Mouse (Mus musculus) midbrain, embryonic 11.5 days (tissue): ENCODE data around the gene Fxyd5. TPM values are rescaled to one million over a fixed set of nuclear protein-coding genes. Genes with fewer than 3 reads are reported as not detected.

Source experiments
- ATAC-seq: fragments of 200-750 bp; cut with Nextera tagmentation; 2 replicates; pipeline ENCODE4 v1.8.0; 2017; ENCODE audit warnings: moderate TSS enrichment, moderate library complexity; ENCODE audit not compliant: low FRiP score
- DNase-seq: peaks from one replicate; pipeline ENCODE4 v3.0.0; 2015; ENCODE audit warnings: low spot score; ENCODE audit errors: missing footprints
- H3K27ac ChIP-seq: fragments of 300-500 bp; sonication (generic); 2 replicates; pipeline ENCODE4 v1.5.1; 2014; ENCODE audit warnings: low read depth, low read length
- H3K27me3 ChIP-seq: fragments of 300-500 bp; sonication (generic); 2 replicates; pipeline ENCODE4 v1.6.1; 2014; ENCODE audit warnings: mild to moderate bottlenecking, low read length, moderate library complexity, mixed read lengths; ENCODE audit not compliant: control insufficient read depth, insufficient read depth
- H3K36me3 ChIP-seq: fragments of 300-500 bp; sonication (generic); 2 replicates; pipeline ENCODE4 v1.6.1; 2014; ENCODE audit warnings: mild to moderate bottlenecking, low read length, moderate library complexity, mixed read lengths; ENCODE audit not compliant: control insufficient read depth, insufficient read depth
- H3K4me1 ChIP-seq: fragments of 300-500 bp; sonication (generic); 2 replicates; pipeline ENCODE4 v1.6.1; 2014; ENCODE audit warnings: low read length; ENCODE audit not compliant: control insufficient read depth, insufficient read depth
- H3K4me2 ChIP-seq: fragments of 300-500 bp; sonication (generic); 2 replicates; pipeline ENCODE4 v1.6.1; 2014; ENCODE audit warnings: mild to moderate bottlenecking, moderate library complexity
- H3K4me3 ChIP-seq: fragments of 300-500 bp; sonication (generic); 2 replicates; pipeline ENCODE4 v1.5.1; 2014; ENCODE audit warnings: low read depth, low read length
- H3K9ac ChIP-seq: fragments of 300-500 bp; sonication (generic); 2 replicates; pipeline ENCODE4 v1.6.1; 2014; ENCODE audit warnings: low read length
- H3K9me3 ChIP-seq: fragments of 300-500 bp; sonication (generic); 2 replicates; pipeline ENCODE4 v1.6.1; 2016; ENCODE audit warnings: low read length; ENCODE audit not compliant: control insufficient read depth
- WGBS: fragments of 180-500 bp; shearing (Covaris S2); extraction: QIAGEN DNeasy Blood & Tissue Kit; methylation state at CpG from one replicate; pipeline ENCODE4 v1.1.7; 2014; 5-methylcytosine and 5-hydroxymethylcytosine counted together
- polyA plus RNA-seq: library from polyadenylated mRNA; unstranded; fragments of >200 nt; fragmentation: Nextera tagmentation; extraction: Ambion mirVana; gene quantifications from 2 replicates; pipeline ENCODE4 v1.2.1, GENCODE M21; 2014

Gene Fxyd5
- 11.3 and 12.6 TPM in 2 replicates for polyA plus RNA-seq

GRCm38 (mm10) chr7:31042431-31042910 is at the start of gene Fxyd5:
Gene Fxyd5, minus strand, starts transcription at chr7:31042481.
- Histone ChIP-seq H3K27ac (no peak within 1 kb of the TSS), H3K27me3 (peaks cover 7% of the 10 kb centered on the region), H3K9ac (no peak within 1 kb of the TSS), H3K4me3 (peak within 1 kb of the TSS; percentile 5; the same call in 1 of the 2 replicates), H3K36me3 (no peaks in the 10 kb centered on the region), H3K9me3 (no peaks in the 10 kb centered on the region), H3K4me2 (peak within 1 kb of the TSS; percentile 27; the same call in 1 of the 2 replicates), H3K4me1 (no peaks in the 10 kb centered on the region)
- WGBS: 32% methylated on average over 10 of the region's 10 CpGs
- no peak for ATAC-seq
- DNase-seq: no peak

- H3K4me1 ChIP-seq: peaks cover 4% of the 10 kb centered on the region; the same call in 1 of the 2 replicates
- H3K9me3 ChIP-seq: no peaks in the 10 kb centered on the region
- ATAC-seq: no peak
- no peak overlapping the region for H3K9ac ChIP-seq
- no peak overlapping the region for H3K27ac ChIP-seq
- DNase-seq: no peak
- no peaks in the 10 kb centered on the region for H3K36me3 ChIP-seq
- H3K4me2 ChIP-seq: no peak overlapping the region
- WGBS: 93% methylated on average over 2 of the region's 2 CpGs
- no peak overlapping the region for H3K4me3 ChIP-seq
- no peaks in the 10 kb centered on the region for H3K27me3 ChIP-seq
Observed at GRCm38 (mm10) chr7:31089721-31090120, 47.4 kb upstream of the Fxyd5 start.

GRCm38 (mm10) chr7:31088206-31088605 is 45.9 kb upstream of the Fxyd5 start:
- no peak overlapping the region for H3K4me3 ChIP-seq
- H3K27me3 ChIP-seq: no peaks in the 10 kb centered on the region
- ATAC-seq (no peak), DNase-seq (no peak)
- H3K36me3 ChIP-seq: no peaks in the 10 kb centered on the region
- H3K27ac ChIP-seq: no peak overlapping the region
- WGBS: 67% methylated on average over 3 of the region's 3 CpGs
- H3K4me2 ChIP-seq: no peak overlapping the region
- H3K9me3 ChIP-seq: no peaks in the 10 kb centered on the region
- H3K4me1 ChIP-seq: peaks cover 4% of the 10 kb centered on the region; the same call in 1 of the 2 replicates
- H3K9ac ChIP-seq: no peak overlapping the region

DNA sequence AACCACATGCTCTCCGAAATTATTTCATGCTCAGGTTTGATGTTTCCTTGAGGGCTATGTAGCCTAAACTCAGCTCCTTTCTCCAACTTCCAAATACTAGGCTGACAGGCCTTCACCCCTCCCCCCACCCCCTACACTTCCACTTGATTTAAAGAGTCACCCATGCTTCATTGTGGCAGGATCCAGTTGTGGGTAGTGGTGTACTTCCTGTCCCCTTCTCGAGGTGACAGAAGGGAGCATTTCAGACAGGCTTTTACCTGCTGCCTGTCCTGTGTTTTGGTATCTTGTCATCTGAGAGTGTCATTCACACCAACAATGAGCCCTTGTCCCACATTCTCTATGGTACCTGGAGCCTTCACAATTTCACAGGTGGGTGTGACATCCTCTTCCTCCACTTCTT is 45.0 kb upstream of the Fxyd5 start:
- Histone ChIP-seq H3K4me2 (no peak overlapping the region), H3K4me1 (peaks cover 4% of the 10 kb centered on the region; the same call in 1 of the 2 replicates), H3K36me3 (no peaks in the 10 kb centered on the region), H3K27me3 (no peaks in the 10 kb centered on the region), H3K9ac (no peak overlapping the region), H3K9me3 (no peaks in the 10 kb centered on the region), H3K27ac (no peak overlapping the region), H3K4me3 (no peak overlapping the region)
- DNase-seq (no peak), ATAC-seq (no peak)
- WGBS: 83% methylated on average over 2 of the region's 2 CpGs

DNA sequence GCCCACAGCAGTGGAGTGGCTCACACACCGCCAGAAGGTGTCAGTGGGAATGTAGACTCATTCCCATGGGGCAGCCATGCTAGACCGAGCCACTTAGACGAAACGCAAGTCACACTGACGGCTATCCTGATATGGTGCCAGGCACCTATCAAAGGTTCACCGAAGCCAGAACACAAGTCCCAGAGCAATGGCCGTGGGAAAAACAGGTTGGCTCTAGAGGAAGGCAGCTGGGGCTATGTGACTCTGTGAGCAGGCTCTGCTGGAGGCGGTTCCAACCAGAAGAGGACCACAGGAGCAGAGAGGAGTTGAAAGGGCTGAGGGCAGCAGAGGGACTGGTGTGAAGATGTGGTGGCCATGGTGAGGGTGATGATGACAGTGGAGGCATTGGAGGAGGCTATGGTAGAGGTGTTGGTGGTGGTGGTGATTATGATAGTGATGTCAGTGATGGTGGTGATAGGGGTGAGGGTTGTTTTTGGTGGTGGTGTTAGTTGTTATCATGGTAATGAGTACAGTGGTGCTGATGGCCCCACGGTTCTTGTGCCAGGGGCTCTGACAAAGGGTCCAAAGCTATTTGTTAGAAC is 44.0 kb upstream of the Fxyd5 start:
- no peak overlapping the region for H3K9ac ChIP-seq
- no peak overlapping the region for H3K4me3 ChIP-seq
- H3K27me3 ChIP-seq: no peaks in the 10 kb centered on the region
- WGBS: 92% methylated on average over 9 of the region's 9 CpGs
- H3K4me2 ChIP-seq: no peak overlapping the region
- H3K36me3 ChIP-seq: no peaks in the 10 kb centered on the region
- no peaks in the 10 kb centered on the region for H3K9me3 ChIP-seq
- DNase-seq (no peak), ATAC-seq (no peak)
- no peak overlapping the region for H3K27ac ChIP-seq
- H3K4me1 ChIP-seq: peaks cover 4% of the 10 kb centered on the region; the same call in 1 of the 2 replicates

DNA sequence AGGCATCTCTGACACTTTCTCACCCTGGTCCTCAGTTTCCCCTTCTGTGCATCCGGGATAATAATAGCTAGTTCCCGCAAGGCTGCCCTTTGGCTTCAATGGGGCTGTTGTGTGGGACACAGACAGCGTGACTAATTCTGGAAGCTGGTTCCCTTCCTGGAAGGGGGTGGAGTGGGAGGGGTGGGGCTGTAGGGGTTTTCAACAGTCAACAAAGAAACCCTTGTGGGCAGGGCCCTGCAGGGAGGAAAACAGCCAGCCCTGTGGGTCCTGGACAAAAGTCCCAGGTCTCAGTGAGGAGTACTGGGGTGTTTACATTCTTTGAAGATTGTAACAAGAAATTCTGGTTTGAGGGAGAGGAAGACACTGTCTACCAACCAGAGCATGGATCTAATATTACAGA is 42.9 kb upstream of the Fxyd5 start:
- ATAC-seq (no peak), DNase-seq (no peak)
- Histone ChIP-seq H3K4me3 (no peak overlapping the region), H3K9ac (no peak overlapping the region), H3K4me2 (no peak overlapping the region), H3K4me1 (peaks cover 4% of the 10 kb centered on the region; the same call in 1 of the 2 replicates), H3K9me3 (no peaks in the 10 kb centered on the region), H3K27ac (no peak overlapping the region), H3K27me3 (no peaks in the 10 kb centered on the region), H3K36me3 (no peaks in the 10 kb centered on the region)
- 33% methylated on average over 3 of the region's 3 CpGs for WGBS

DNA sequence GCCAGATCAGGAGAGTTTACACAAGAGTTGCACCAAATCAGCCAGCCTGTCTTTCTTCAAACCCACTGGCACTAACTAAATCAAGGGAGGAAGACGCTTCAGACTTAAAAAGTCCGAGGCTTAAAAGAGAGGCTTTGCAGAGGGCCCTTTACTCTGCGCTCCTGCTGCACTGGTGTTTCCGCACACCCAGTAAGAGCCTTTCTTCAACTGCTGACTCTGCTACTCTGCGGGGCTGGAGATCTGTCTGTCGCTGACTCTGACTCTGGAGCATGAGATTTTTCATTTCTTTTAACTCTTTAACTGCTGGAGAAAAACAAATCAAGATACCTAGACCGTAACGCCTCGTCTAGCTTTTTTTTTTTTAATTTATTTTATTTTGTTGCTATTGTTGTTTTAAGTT is 41.9 kb upstream of the Fxyd5 start:
- Histone ChIP-seq H3K27me3 (no peaks in the 10 kb centered on the region), H3K4me1 (peaks cover 4% of the 10 kb centered on the region; the same call in 1 of the 2 replicates), H3K4me2 (no peak overlapping the region), H3K9me3 (no peaks in the 10 kb centered on the region), H3K27ac (no peak overlapping the region), H3K4me3 (no peak overlapping the region), H3K9ac (no peak overlapping the region), H3K36me3 (no peaks in the 10 kb centered on the region)
- no peak for DNase-seq
- ATAC-seq: no peak
- 64% methylated on average over 9 of the region's 9 CpGs for WGBS

- no peak overlapping the region for H3K9ac ChIP-seq
- H3K4me3 ChIP-seq: no peak overlapping the region
- DNase-seq (no peak), ATAC-seq (0 out of 2 replicates have a peak, but pooled peaks have one; percentile 22)
- H3K4me1 ChIP-seq: peaks cover 4% of the 10 kb centered on the region; the same call in 1 of the 2 replicates
- 61% methylated on average over 14 of the region's 14 CpGs for WGBS
- H3K36me3 ChIP-seq: no peaks in the 10 kb centered on the region
- no peaks in the 10 kb centered on the region for H3K9me3 ChIP-seq
- H3K4me2 ChIP-seq: no peak overlapping the region
- no peak overlapping the region for H3K27ac ChIP-seq
- H3K27me3 ChIP-seq: no peaks in the 10 kb centered on the region
Observed at GRCm38 (mm10) chr7:31082831-31083588, 40.7 kb upstream of the Fxyd5 start.

DNA sequence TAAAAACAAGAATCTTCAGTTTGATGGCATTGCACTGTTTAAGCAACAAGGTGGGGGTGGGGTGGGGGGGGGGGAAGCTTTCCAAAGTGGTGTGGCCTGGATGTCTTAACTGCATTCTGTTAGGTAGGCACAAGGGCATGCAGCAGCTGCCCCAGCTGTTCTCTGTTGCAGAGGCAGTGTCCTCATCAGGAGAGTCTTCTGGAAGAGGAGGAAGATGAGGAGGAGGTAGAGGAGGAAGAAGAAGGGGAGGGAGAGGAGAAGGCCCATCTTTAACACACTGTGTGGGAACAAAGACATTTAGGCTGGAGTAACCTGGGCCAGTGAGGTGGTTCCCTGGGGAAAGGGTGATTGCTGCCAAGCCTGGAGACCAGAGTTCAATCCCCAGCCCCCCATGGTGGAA is 39.8 kb upstream of the Fxyd5 start:
- Histone ChIP-seq H3K4me3 (no peak overlapping the region), H3K9me3 (no peaks in the 10 kb centered on the region), H3K27me3 (no peaks in the 10 kb centered on the region), H3K4me2 (no peak overlapping the region), H3K36me3 (no peaks in the 10 kb centered on the region), H3K27ac (no peak overlapping the region), H3K4me1 (peaks cover 4% of the 10 kb centered on the region; the same call in 1 of the 2 replicates), H3K9ac (no peak overlapping the region)
- no peak for DNase-seq
- no peak for ATAC-seq
